Mouse (Mus musculus) activated CD4-positive, CD25-positive, alpha-beta regulatory T cell, adult 4 months (primary cell): ENCODE results near the gene Gm17078. TPM values are rescaled to one million over a fixed set of nuclear protein-coding genes. Genes with fewer than 3 reads are reported as not detected.
"Not testable (repeated sequence)": the region's sequence is repeated elsewhere in the genome, so short reads cannot be mapped to it uniquely, and the experiment has no call there.

Experiments used
- ATAC-seq: one replicate; pipeline ENCODE4 v1.8.0; 2017
- polyA plus RNA-seq, 2 experiments: library from polyadenylated mRNA; unstranded; fragments of 100-300 nt; shearing (Covaris generic); gene quantifications; one replicate each; pipeline ENCODE4 v1.2.1; 2017

Gm17078 gene
- not detected for polyA plus RNA-seq

GRCm38 (mm10) chr14:51611210-51611609 is at the start of gene Gm17078:
Gene Gm17078 (minus strand): TSS chr14:51611310.
- ATAC-seq = no peak

GRCm38 (mm10) chr14:51635566-51635965 is 24.5 kb upstream of the Gm17078 start, which contains the start of gene Gm4181:
Gene Gm4181 (minus strand): TSS chr14:51635666.
- ATAC-seq = not testable (repeated sequence)

- not testable (repeated sequence) for ATAC-seq
These were observed 21.3 kb upstream of the Gm17078 start for GRCm38 (mm10) chr14:51632426-51632825.

- not testable (repeated sequence) for ATAC-seq
These were observed 19.1 kb downstream of the Gm17078 start, which contains the start of gene Gm17174 for GRCm38 (mm10) chr14:51592039-51592438. Gene Gm17174 (minus strand): TSS chr14:51592139.

GRCm38 (mm10) chr14:51573963-51574362 is 37.1 kb downstream of the Gm17078 start, which contains the start of gene Gm17175:
Gene Gm17175 (minus strand): TSS chr14:51574063.
- ATAC-seq = not testable (repeated sequence)

Other genes with a start within 250 kb of the Gm17078 start
- not detected for gene Gm7247, start 249.6 kb downstream of the Gm17078 start, polyA plus RNA-seq
- not detected for gene Vmn2r88, start 200.5 kb downstream of the Gm17078 start, polyA plus RNA-seq
- not detected for gene Vmn2r89, start 159.5 kb downstream of the Gm17078 start, polyA plus RNA-seq
- gene Gm5622, start 58.5 kb downstream of the Gm17078 start, polyA plus RNA-seq = under 1 TPM in 1 of 2 experiments, not detected in 1; 0.26 TPM
- gene Gm17175, start 37.2 kb downstream of the Gm17078 start, polyA plus RNA-seq = not detected
- gene Gm17174, start 19.2 kb downstream of the Gm17078 start, polyA plus RNA-seq = not detected
- gene Gm4181, start 24.4 kb upstream of the Gm17078 start, polyA plus RNA-seq = not detected
- not detected for gene Gm17079, start 84.2 kb upstream of the Gm17078 start, polyA plus RNA-seq
- not detected for gene Gm5800, start 105.9 kb upstream of the Gm17078 start, polyA plus RNA-seq
- gene Ang4, start 162.3 kb upstream of the Gm17078 start, polyA plus RNA-seq = not detected
- gene AY358078, start 188.7 kb upstream of the Gm17078 start, polyA plus RNA-seq = not detected
- gene Ear6, start 242.4 kb upstream of the Gm17078 start, polyA plus RNA-seq = not detected